Mouse (Mus musculus) stomach, embryonic 16.5 days (tissue): ENCODE data around the gene Iqch. TPM values are rescaled to one million over a fixed set of nuclear protein-coding genes. Genes with fewer than 3 reads are reported as not detected.

Experiments
- ATAC-seq: fragments of 200-750 bp; cut with Nextera tagmentation; 2 replicates; pipeline ENCODE4 v1.8.0; 2017; ENCODE audit warnings: moderate number of reproducible peaks, moderate TSS enrichment; ENCODE audit not compliant: insufficient read depth, low FRiP score
- H3K27ac ChIP-seq: fragments of 300-500 bp; sonication (generic); 2 replicates; pipeline ENCODE4 v1.5.1; 2014; ENCODE audit warnings: low read length
- H3K27me3 ChIP-seq: fragments of 300-500 bp; sonication (generic); 2 replicates; pipeline ENCODE4 v1.6.1; 2014; ENCODE audit warnings: low read length, control low read depth, mixed read lengths; ENCODE audit not compliant: control insufficient read depth, insufficient read depth
- H3K36me3 ChIP-seq: fragments of 300-500 bp; sonication (generic); 2 replicates; pipeline ENCODE4 v1.6.1; 2014; ENCODE audit warnings: low read length; ENCODE audit not compliant: control insufficient read depth, insufficient read depth
- H3K4me1 ChIP-seq: fragments of 300-500 bp; sonication (generic); 2 replicates; pipeline ENCODE4 v1.6.1; 2014; ENCODE audit warnings: low read length, control low read depth, mixed read lengths; ENCODE audit not compliant: control insufficient read depth, insufficient read depth
- H3K4me2 ChIP-seq: fragments of 300-500 bp; sonication (generic); 2 replicates; pipeline ENCODE4 v1.6.1; 2014; ENCODE audit warnings: low read depth, low read length, mixed read lengths
- H3K4me3 ChIP-seq: fragments of 300-500 bp; sonication (generic); replicated peaks from 2 replicates; pipeline ENCODE4 v1.5.1; 2014; ENCODE audit warnings: mild to moderate bottlenecking, low read length
- H3K9ac ChIP-seq: fragments of 300-500 bp; sonication (generic); 2 replicates; pipeline ENCODE4 v1.6.1; 2014; ENCODE audit warnings: low read length
- H3K9me3 ChIP-seq: fragments of 300-500 bp; sonication (generic); replicated peaks from 2 replicates; pipeline ENCODE4 v1.6.1; 2016; ENCODE audit warnings: low read length, control low read depth; ENCODE audit not compliant: control insufficient read depth
- WGBS: fragments of 180-500 bp; shearing (Covaris S2); extraction: QIAGEN DNeasy Blood & Tissue Kit; methylation state at CpG from one replicate; pipeline ENCODE4 v1.1.7; 2014; 5-methylcytosine and 5-hydroxymethylcytosine counted together
- polyA plus RNA-seq: library from polyadenylated mRNA; unstranded; fragments of >200 nt; fragmentation: Nextera tagmentation; extraction: Ambion mirVana; gene quantifications from 2 replicates; pipeline ENCODE4 v1.2.1, GENCODE M21; 2015

Gene Iqch
- polyA plus RNA-seq, 1 experiment from 2014 or later, result 0.04 TPM

- Histone ChIP-seq H3K4me2 (no peak overlapping the region), H3K4me3 (no peak overlapping the region), H3K9ac (no peak overlapping the region), H3K27me3 (no peaks in the 10 kb centered on the region), H3K27ac (no peak overlapping the region), H3K9me3 (no peaks in the 10 kb centered on the region), H3K36me3 (no peaks in the 10 kb centered on the region), H3K4me1 (no peaks in the 10 kb centered on the region)
- no peak for ATAC-seq
- WGBS, result 91% methylated on average over 1 of the region's 1 CpGs
Observed at GRCm38 (mm10) chr9:63501516-63501915, 100.8 kb downstream of the Iqch start.

DNA sequence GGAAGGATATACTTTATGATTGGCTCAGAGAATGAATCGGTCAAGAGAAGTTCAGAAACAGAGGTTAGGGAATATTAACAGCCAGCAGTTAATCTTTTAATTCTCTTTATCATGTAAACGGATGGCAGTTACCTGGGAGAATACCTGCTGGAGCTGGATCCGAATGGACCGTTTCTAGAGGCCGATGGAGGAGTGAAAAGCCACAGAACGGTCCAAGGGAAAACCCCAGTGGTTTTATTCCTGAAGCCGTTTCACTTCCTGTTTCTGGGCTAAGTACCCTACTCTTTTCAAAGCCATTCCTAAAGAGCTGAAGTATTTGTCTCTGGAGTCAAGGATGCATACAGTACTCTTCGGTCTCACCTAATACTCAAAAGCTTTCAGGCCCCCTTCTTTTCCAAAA lies 102.4 kb downstream of the Iqch start:
- ATAC-seq, result no peak
- Histone ChIP-seq H3K36me3 (no peaks in the 10 kb centered on the region), H3K9me3 (no peaks in the 10 kb centered on the region), H3K4me2 (no peak overlapping the region), H3K9ac (no peak overlapping the region), H3K27me3 (no peaks in the 10 kb centered on the region), H3K4me1 (no peaks in the 10 kb centered on the region), H3K27ac (no peak overlapping the region), H3K4me3 (no peak overlapping the region)
- 74% methylated on average over 8 of the region's 8 CpGs for WGBS

DNA sequence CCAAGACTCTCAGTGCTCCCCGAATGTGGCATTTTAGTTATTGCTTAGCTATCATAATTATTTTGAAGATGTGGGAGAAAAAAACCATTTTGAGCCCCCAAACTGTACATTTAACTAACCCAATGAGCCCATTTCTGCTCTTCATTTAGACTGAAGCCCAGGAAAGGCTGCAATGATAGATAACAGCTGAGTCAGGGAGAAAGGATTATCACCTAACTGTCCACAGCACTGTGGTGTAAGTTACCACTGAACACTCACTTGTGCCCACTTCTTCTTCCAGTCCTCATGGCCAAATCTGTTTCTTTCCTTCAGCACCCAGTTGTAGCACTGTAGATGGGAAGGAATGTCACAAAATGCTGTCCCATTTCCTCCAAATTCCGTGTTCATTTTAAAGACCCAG lies 106.5 kb downstream of the Iqch start:
- Histone ChIP-seq H3K27ac (no peak overlapping the region), H3K4me2 (no peak overlapping the region), H3K9me3 (no peaks in the 10 kb centered on the region), H3K4me1 (no peaks in the 10 kb centered on the region), H3K9ac (no peak overlapping the region), H3K27me3 (no peaks in the 10 kb centered on the region), H3K4me3 (no peak overlapping the region), H3K36me3 (no peaks in the 10 kb centered on the region)
- 79% methylated on average over 2 of the region's 2 CpGs for WGBS
- ATAC-seq, result no peak

- no peak overlapping the region for H3K4me2 ChIP-seq
- H3K9ac ChIP-seq, result no peak overlapping the region
- no peak overlapping the region for H3K27ac ChIP-seq
- H3K36me3 ChIP-seq, result no peaks in the 10 kb centered on the region
- whole genome bisulfite sequencing, result 89% methylated on average over 4 of the region's 4 CpGs
- H3K4me1 ChIP-seq, result no peaks in the 10 kb centered on the region
- no peaks in the 10 kb centered on the region for H3K27me3 ChIP-seq
- no peak for ATAC-seq
- no peaks in the 10 kb centered on the region for H3K9me3 ChIP-seq
- no peak overlapping the region for H3K4me3 ChIP-seq
Observed at GRCm38 (mm10) chr9:63493746-63494145, 108.5 kb downstream of the Iqch start.

DNA sequence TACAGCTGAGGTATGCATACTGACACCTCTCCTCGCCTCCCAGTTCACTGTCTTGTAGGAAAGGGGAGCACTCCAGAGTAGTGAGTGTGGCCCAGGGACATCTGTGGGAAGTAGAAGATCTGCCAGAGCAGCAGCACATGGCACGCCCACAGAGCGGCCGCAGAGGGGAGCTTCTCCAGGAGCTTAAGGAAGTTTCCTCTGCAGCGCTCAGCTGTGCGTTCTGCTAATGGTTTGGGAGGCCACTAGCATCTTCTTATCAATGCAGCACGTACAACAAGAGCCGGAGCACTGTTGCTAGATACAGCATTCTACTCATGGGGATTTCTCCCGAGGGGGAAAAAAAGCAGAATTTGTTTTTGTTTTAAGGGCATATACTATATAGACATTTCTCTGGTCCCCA lies 110.0 kb downstream of the Iqch start:
- H3K4me1 ChIP-seq, result no peaks in the 10 kb centered on the region
- no peak overlapping the region for H3K4me2 ChIP-seq
- H3K9me3 ChIP-seq, result no peaks in the 10 kb centered on the region
- 28% methylated on average over 9 of the region's 9 CpGs for WGBS
- ATAC-seq, result no peak
- no peak overlapping the region for H3K9ac ChIP-seq
- no peaks in the 10 kb centered on the region for H3K27me3 ChIP-seq
- H3K36me3 ChIP-seq, result no peaks in the 10 kb centered on the region
- no peak overlapping the region for H3K27ac ChIP-seq
- H3K4me3 ChIP-seq, result no peak overlapping the region

GRCm38 (mm10) chr9:63490521-63491307 lies 111.6 kb downstream of the Iqch start:
- no peak for ATAC-seq
- Histone ChIP-seq H3K9me3 (no peaks in the 10 kb centered on the region), H3K4me2 (no peak overlapping the region), H3K27me3 (no peaks in the 10 kb centered on the region), H3K4me1 (no peaks in the 10 kb centered on the region), H3K36me3 (no peaks in the 10 kb centered on the region), H3K27ac (no peak overlapping the region), H3K9ac (no peak overlapping the region), H3K4me3 (no peak overlapping the region)
- WGBS, result 72% methylated on average over 12 of the region's 12 CpGs

DNA sequence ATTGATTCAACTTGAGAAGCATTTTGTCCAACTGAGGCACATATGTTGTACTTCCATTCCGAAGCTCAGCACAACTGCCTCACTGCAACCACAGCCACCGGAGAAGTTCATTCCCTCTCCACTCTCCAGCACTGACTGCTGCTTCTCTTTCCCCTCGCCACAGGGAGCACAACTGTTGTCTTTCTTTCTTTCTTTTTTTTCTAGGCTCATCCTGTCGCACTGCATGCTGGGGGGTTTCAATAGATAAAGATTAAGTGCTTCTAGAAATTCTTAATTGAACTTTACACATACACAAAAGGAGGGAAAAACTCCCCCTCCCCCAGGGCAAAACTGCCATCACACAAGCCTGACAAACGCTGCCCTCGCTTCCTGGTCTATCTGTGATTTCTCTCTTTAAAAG lies 113.1 kb downstream of the Iqch start:
- Histone ChIP-seq H3K4me1 (no peaks in the 10 kb centered on the region), H3K36me3 (no peaks in the 10 kb centered on the region), H3K27ac (no peak overlapping the region), H3K9ac (no peak overlapping the region), H3K4me2 (no peak overlapping the region), H3K4me3 (no peak overlapping the region), H3K9me3 (no peaks in the 10 kb centered on the region), H3K27me3 (no peaks in the 10 kb centered on the region)
- WGBS, result 51% methylated on average over 6 of the region's 6 CpGs
- ATAC-seq, result no peak

GRCm38 (mm10) chr9:63465561-63465960 lies 136.7 kb downstream of the Iqch start:
- 59% methylated on average over 3 of the region's 3 CpGs for WGBS
- Histone ChIP-seq H3K4me1 (0 out of 2 replicates have a peak, but pooled peaks cover 3% of the 10 kb centered on the region), H3K9ac (no peak overlapping the region), H3K4me3 (no peak overlapping the region), H3K27ac (peak overlapping the region; percentile 64), H3K36me3 (no peaks in the 10 kb centered on the region), H3K4me2 (no peak overlapping the region), H3K27me3 (no peaks in the 10 kb centered on the region), H3K9me3 (no peaks in the 10 kb centered on the region)
- ATAC-seq, result peak; percentile 75

- Histone ChIP-seq H3K4me1 (0 out of 2 replicates have a peak, but pooled peaks cover 3% of the 10 kb centered on the region), H3K27me3 (no peaks in the 10 kb centered on the region), H3K9me3 (no peaks in the 10 kb centered on the region), H3K36me3 (no peaks in the 10 kb centered on the region), H3K9ac (no peak overlapping the region), H3K27ac (no peak overlapping the region), H3K4me2 (no peak overlapping the region), H3K4me3 (no peak overlapping the region)
- ATAC-seq, result no peak
- 54% methylated on average over 2 of the region's 2 CpGs for WGBS
Observed at GRCm38 (mm10) chr9:63462296-63462695, 140.0 kb downstream of the Iqch start.
